15 mouse cellular contexts compared by ENCODE assay signal in genomic region chr2:20902981-20903645, GRCm38 (mm10).
A peak's percentile ranks its signal among the peaks of the same experiment; 100 is the strongest.
DNase-seq lines count a peak whose midpoint lies in the region; ATAC-seq and TF ChIP-seq lines count a peak whose summit lies in the region.
"Had no signal": no experiment of that assay in that cellular context is flagged by ENCODE, and none has a peak within 500 bp of the region (broad histone marks: within the 10 kb centered on the region; RNA-seq: fewer than 3 reads in every experiment).

No protein-coding gene starts in this region.

- no peak overlapping the region for H3ac ChIP-seq in myocyte (ENCODE audit: control insufficient read depth, insufficient read length)

- peak overlapping the region; percentile 46; the same call in 1 of the 2 replicates for H3K27ac ChIP-seq in layer of hippocampus, adult 2 months
- H3K27ac ChIP-seq in intestine, embryonic 16.5 days (ENCODE audit: low read length), result no peak overlapping the region
- H3K27ac ChIP-seq: forebrain, embryonic 12.5 days; stomach, postnatal 0 days had no signal

- no peaks in the 10 kb centered on the region for H3K4me1 ChIP-seq in intestine, embryonic 16.5 days (ENCODE audit: control insufficient read depth, insufficient read depth, low read length)

- DNase-seq in adrenal gland, postnatal 10 days, result peak; percentile 30
- DNase-seq in adrenal gland, postnatal 4 days (ENCODE audit: low spot score in 2 of 2), result no peak
- DNase-seq in layer of hippocampus, adult 2 months (ENCODE audit: low spot score in 2 of 2), result peak in 1 of 2 experiments; percentile 32
- DNase-seq in layer of hippocampus, adult 9-11 months, result no peak
- DNase-seq in cerebellum, adult 11 months, result peak; percentile 90
- DNase-seq in lung, postnatal 14 days, result no peak
- DNase-seq: B cell, adult 2 months; heart, adult 11 months; heart, postnatal 14 days; kidney, postnatal 14 days; lung, adult 2 months had no signal

- no peak for TF ChIP-seq POLR2A in myocyte (IDR thresholded peaks at IDR 0.05; ENCODE audit: insufficient read length, low read depth)

- no peak for TF ChIP-seq CTCF in layer of hippocampus, adult 2 months (conservative IDR thresholded peaks at IDR 0.05)

- H3K27me3 ChIP-seq in myocyte (ENCODE audit: control insufficient read depth, insufficient read depth, insufficient read length), result no peaks in the 10 kb centered on the region
- H3K27me3 ChIP-seq in intestine, embryonic 16.5 days (replicated peaks; ENCODE audit: control insufficient read depth, insufficient read depth, low read length), result no peaks in the 10 kb centered on the region
- H3K27me3 ChIP-seq: forebrain, embryonic 12.5 days had no signal

- H3K79me2 ChIP-seq in myocyte (ENCODE audit: control insufficient read depth, insufficient read depth), result peaks cover 77% of the 10 kb centered on the region

- ATAC-seq in intestine, embryonic 16.5 days, result no peak

- H3K9ac ChIP-seq in intestine, embryonic 16.5 days (ENCODE audit: low read depth, low read length), result no peak overlapping the region
- H3K9ac ChIP-seq: forebrain, embryonic 12.5 days had no signal

- 85% methylated on average over 11 of the region's 11 CpGs for WGBS in intestine, embryonic 16.5 days

- H3K4me3 ChIP-seq in layer of hippocampus, adult 2 months, result no peak overlapping the region
- no peak overlapping the region for H3K4me3 ChIP-seq in myocyte
- H3K4me3 ChIP-seq in intestine, embryonic 16.5 days (ENCODE audit: low read length), result no peak overlapping the region
- H3K4me3 ChIP-seq: forebrain, embryonic 12.5 days had no signal

- H3K4me2 ChIP-seq in myocyte (ENCODE audit: low read depth), result peak overlapping the region; percentile 26
- no peak overlapping the region for H3K4me2 ChIP-seq in intestine, embryonic 16.5 days (ENCODE audit: low read depth, low read length)
- H3K4me2 ChIP-seq: forebrain, embryonic 12.5 days had no signal

- H3K9me3 ChIP-seq in intestine, embryonic 16.5 days (ENCODE audit: control insufficient read depth, low read length), result no peaks in the 10 kb centered on the region
- H3K9me3 ChIP-seq: forebrain, embryonic 12.5 days had no signal

- peaks cover 4% of the 10 kb centered on the region for H3K36me3 ChIP-seq in myocyte (ENCODE audit: control insufficient read depth, insufficient read depth)
- H3K36me3 ChIP-seq in intestine, embryonic 16.5 days (ENCODE audit: control insufficient read depth, insufficient read depth, low read length), result no peaks in the 10 kb centered on the region

TF ChIP-seq in myocyte, 11 proteins besides CTCF, POLR2A, EP300 and RAD21:
- TF ChIP-seq USF1 (IDR thresholded peaks at IDR 0.05; ENCODE audit: low read depth), result no peak
- no peak for TF ChIP-seq E2F4 (IDR thresholded peaks at IDR 0.05; ENCODE audit: insufficient read depth)
- TF ChIP-seq REST (IDR thresholded peaks at IDR 0.05; ENCODE audit: insufficient read depth, insufficient read length), result no peak
- no peak for TF ChIP-seq TCF12 (IDR thresholded peaks at IDR 0.05; ENCODE audit: insufficient read depth, poor library complexity, severe bottlenecking)
- TF ChIP-seq TCF3 (IDR thresholded peaks at IDR 0.05; ENCODE audit: insufficient read length, low read depth), result no peak
- no peak for TF ChIP-seq POLR2AphosphoS2 (IDR thresholded peaks at IDR 0.05; ENCODE audit: insufficient read length, low read depth)

Comparison
In these comparisons a context has a peak if more than half of its experiments do, and no peak if none do; other contexts are left out.
1. DNase-seq: peak in adrenal gland, postnatal 10 days (single experiment) and cerebellum, adult 11 months (single experiment); none in adrenal gland, postnatal 4 days (0 of 2), layer of hippocampus, adult 9-11 months (single experiment) and lung, postnatal 14 days (single experiment).